Mouse (Mus musculus): Measurements from ENCODE around the gene Fry. TPM values are rescaled to one million over a fixed set of nuclear protein-coding genes. Genes with fewer than 3 reads are reported as not detected.
A peak's percentile ranks its signal among the peaks of the same experiment; 100 is the strongest.

The Fry gene
- total RNA-seq, 2 experiments from 2014 or later = 213 to 215 TPM

GRCm38 (mm10) chr5:150265953-150266352 is 147.5 kb downstream of the Fry start:
- no peak for DNase-seq (ENCODE audit: low spot score in 2 of 2)

- no peak for DNase-seq (ENCODE audit: low spot score in 2 of 2)
These were observed 149.8 kb downstream of the Fry start for GRCm38 (mm10) chr5:150268261-150268660.

- no peak for DNase-seq (ENCODE audit: low spot score in 2 of 2)
These were observed 152.0 kb downstream of the Fry start for GRCm38 (mm10) chr5:150270468-150270867.

GRCm38 (mm10) chr5:150272173-150272572 is 153.7 kb downstream of the Fry start:
- no peak for DNase-seq (ENCODE audit: low spot score in 2 of 2)

GRCm38 (mm10) chr5:150275314-150275713 is 156.9 kb downstream of the Fry start:
- DNase-seq (ENCODE audit: low spot score in 2 of 2) = no peak

GRCm38 (mm10) chr5:150276611-150277010 is 158.2 kb downstream of the Fry start:
- no peak for DNase-seq (ENCODE audit: low spot score in 2 of 2)

- no peak for DNase-seq (ENCODE audit: low spot score in 2 of 2)
These were observed 160.9 kb downstream of the Fry start for GRCm38 (mm10) chr5:150279387-150279786.

GRCm38 (mm10) chr5:150281084-150281483 is 162.6 kb downstream of the Fry start:
- DNase-seq (ENCODE audit: low spot score in 2 of 2) = no peak

GRCm38 (mm10) chr5:150282091-150282490 is 163.6 kb downstream of the Fry start:
- DNase-seq (ENCODE audit: low spot score in 2 of 2) = no peak

- DNase-seq (ENCODE audit: low spot score in 2 of 2) = no peak
These were observed 169.5 kb downstream of the Fry start for GRCm38 (mm10) chr5:150287949-150288348.

GRCm38 (mm10) chr5:150289611-150290010 is 171.2 kb downstream of the Fry start:
- DNase-seq (ENCODE audit: low spot score in 2 of 2) = peak; percentile 60 to 62

GRCm38 (mm10) chr5:150290494-150291199 is 172.2 kb downstream of the Fry start:
- no peak for DNase-seq (ENCODE audit: low spot score in 2 of 2)

GRCm38 (mm10) chr5:150291216-150291615 is 172.8 kb downstream of the Fry start:
- DNase-seq (ENCODE audit: low spot score in 2 of 2) = no peak

GRCm38 (mm10) chr5:150292186-150292585 is 173.7 kb downstream of the Fry start:
- DNase-seq (ENCODE audit: low spot score in 2 of 2) = no peak

- no peak for DNase-seq (ENCODE audit: low spot score in 2 of 2)
These were observed 175.9 kb downstream of the Fry start for GRCm38 (mm10) chr5:150294306-150294705.

- peak; percentile 28 to 30 for DNase-seq (ENCODE audit: low spot score in 2 of 2)
These were observed 176.7 kb downstream of the Fry start for GRCm38 (mm10) chr5:150295096-150295495.

- no peak for DNase-seq (ENCODE audit: low spot score in 2 of 2)
These were observed 180.5 kb downstream of the Fry start for GRCm38 (mm10) chr5:150298969-150299368.

- DNase-seq (ENCODE audit: low spot score in 2 of 2) = no peak
These were observed 183.7 kb downstream of the Fry start for GRCm38 (mm10) chr5:150302123-150302522.

GRCm38 (mm10) chr5:150302996-150303395 is 184.6 kb downstream of the Fry start:
- no peak for DNase-seq (ENCODE audit: low spot score in 2 of 2)

- DNase-seq (ENCODE audit: low spot score in 2 of 2) = no peak
These were observed 188.1 kb downstream of the Fry start for GRCm38 (mm10) chr5:150306497-150306896.

GRCm38 (mm10) chr5:150313229-150313628 is 194.8 kb downstream of the Fry start:
- no peak for DNase-seq (ENCODE audit: low spot score in 2 of 2)

- DNase-seq (ENCODE audit: low spot score in 2 of 2) = no peak
These were observed 196.1 kb downstream of the Fry start for GRCm38 (mm10) chr5:150314582-150314981.

- DNase-seq (ENCODE audit: low spot score in 2 of 2) = no peak
These were observed 207.0 kb downstream of the Fry start for GRCm38 (mm10) chr5:150325411-150325810.

Measured in layer of hippocampus, postnatal 10 days (tissue).